Mouse (Mus musculus): ENCODE data around the gene Pnkd. TPM values are rescaled to one million over a fixed set of nuclear protein-coding genes. Genes with fewer than 3 reads are reported as not detected.

The Pnkd gene
- total and polyA plus RNA-seq, 3 experiments, result 45.5 to 318 (median 154) TPM

- Histone ChIP-seq H3K36me3 (replicated peaks in 1 of 2; ENCODE audit: control insufficient read depth in 1 of 2, insufficient read depth in 1 of 2, low read length in 1 of 2) (peaks cover 0 to 20% of the 10 kb centered on the region in 2 experiments), H3K4me1 (ENCODE audit: control insufficient read depth in 1 of 2, insufficient read depth in 2 of 2) (peaks cover 59 to 90% of the 10 kb centered on the region in 2 experiments), H3K4me2 (ENCODE audit: insufficient read depth, low read depth, poor library complexity, severe bottlenecking) (no peak overlapping the region), H3K27ac (ENCODE audit: insufficient read depth, low read depth) (peak overlapping the region; percentile 87), H3K9me3 (replicated peaks; ENCODE audit: low read length) (no peaks in the 10 kb centered on the region), H3K9ac (ENCODE audit: insufficient read depth, low read depth) (no peak overlapping the region), H3K79me2 (replicated peaks; ENCODE audit: control insufficient read depth, extremely low read depth, insufficient read depth, poor library complexity, severe bottlenecking) (no peaks in the 10 kb centered on the region), H3K4me3 (replicated peaks in 1 of 3; ENCODE audit: low read depth in 2 of 3, low read length in 2 of 3, poor library complexity in 1 of 3) (no peak overlapping the region), H3K27me3 (replicated peaks) (no peaks in the 10 kb centered on the region)
- TF ChIP-seq ZNF384 (IDR thresholded peaks at IDR 0.05; ENCODE audit: low read depth, low read length), result 0 out of 2 replicates have a peak, but pooled peaks have one; percentile 34
- TF ChIP-seq NRF1 (IDR thresholded peaks at IDR 0.05; ENCODE audit: low read depth, low read length), result no peak
- no peak for TF ChIP-seq GABPA (IDR thresholded peaks at IDR 0.05; ENCODE audit: insufficient replicate concordance, low read depth, low read length)
- peak; percentile 66; the same call in 1 of the 2 replicates for TF ChIP-seq MAZ (IDR thresholded peaks at IDR 0.05; ENCODE audit: low read depth, low read length)
- 0 out of 2 replicates have a peak, but pooled peaks have one; percentile 1 for TF ChIP-seq ETS1 (conservative IDR thresholded peaks at IDR 0.05; ENCODE audit: low read depth, low read length)
- TF ChIP-seq CHD2 (IDR thresholded peaks at IDR 0.05; ENCODE audit: low read length), result peak; percentile 44; the same call in 1 of the 2 replicates
- TF ChIP-seq CHD1 (IDR thresholded peaks at IDR 0.05; ENCODE audit: low read depth, low read length), result 0 out of 2 replicates have a peak, but pooled peaks have one; percentile 58
- dilution Hi-C loops (cut with MboI; ENCODE audit: extremely low pct_ligation_motif_present, extremely low pct_unique_long_range_greater_than_20kb, low sequenced_read_pairs), result no loop called here
- in situ Hi-C loops (cut with MboI; ENCODE audit: low pct_ligation_motif_present, low pct_unique_long_range_greater_than_20kb, low sequenced_read_pairs), result no loop called here
- DNase-seq (ENCODE audit: extremely low read depth), result no peak
Measured at GRCm38 (mm10) chr1:74380484-74380883, 95.8 kb downstream of the Pnkd start.

GRCm38 (mm10) chr1:74381588-74382021 lies 96.9 kb downstream of the Pnkd start:
- peaks cover 50 to 82% of the 10 kb centered on the region in 2 experiments for H3K4me1 ChIP-seq (ENCODE audit: control insufficient read depth in 1 of 2, insufficient read depth in 2 of 2)
- DNase-seq (ENCODE audit: extremely low read depth), result peak; percentile 86
- H3K9me3 ChIP-seq (replicated peaks; ENCODE audit: low read length), result no peaks in the 10 kb centered on the region
- peak overlapping the region; percentile 20 to 46 (median 23) for H3K4me3 ChIP-seq (replicated peaks in 1 of 3; ENCODE audit: low read depth in 2 of 3, low read length in 2 of 3, poor library complexity in 1 of 3)
- in situ Hi-C loops (cut with MboI; ENCODE audit: low pct_ligation_motif_present, low pct_unique_long_range_greater_than_20kb, low sequenced_read_pairs) (no loop called here), dilution Hi-C loops (cut with MboI; ENCODE audit: extremely low pct_ligation_motif_present, extremely low pct_unique_long_range_greater_than_20kb, low sequenced_read_pairs) (no loop called here)
- peak overlapping the region; percentile 43; the same call in 1 of the 2 replicates for H3K9ac ChIP-seq (ENCODE audit: insufficient read depth, low read depth)
- TF ChIP-seq TBP (conservative IDR thresholded peaks at IDR 0.05; ENCODE audit: low read depth, low read length), result peak; percentile 38; the same call in 1 of the 2 replicates
- TF ChIP-seq ETS1 (conservative IDR thresholded peaks at IDR 0.05; ENCODE audit: low read depth, low read length), result peak; percentile 77
- peak; percentile 31; the same call in 1 of the 2 replicates for TF ChIP-seq RCOR1 (conservative IDR thresholded peaks at IDR 0.05; ENCODE audit: low read depth, low read length)
- peak; percentile 61 for TF ChIP-seq JUN (IDR thresholded peaks at IDR 0.05; ENCODE audit: insufficient read depth, low read depth, low read length)
- TF ChIP-seq MAFK (IDR thresholded peaks at IDR 0.05; ENCODE audit: insufficient replicate concordance, low read length), result no peak
- TF ChIP-seq ELF1 (IDR thresholded peaks at IDR 0.05; ENCODE audit: low read depth, low read length), result peak; percentile 84
- TF ChIP-seq SIN3A (IDR thresholded peaks at IDR 0.05; ENCODE audit: low read length), result peak; percentile 85
- TF ChIP-seq TCF12 (IDR thresholded peaks at IDR 0.05; ENCODE audit: low read depth, low read length), result peak; percentile 57; the same call in 1 of the 2 replicates
- TF ChIP-seq JUND (conservative IDR thresholded peaks at IDR 0.05; ENCODE audit: low read depth, low read length), result peak; percentile 62
- TF ChIP-seq ZC3H11A (IDR thresholded peaks at IDR 0.05; ENCODE audit: low read depth, low read length), result no peak
- TF ChIP-seq IRF4 (IDR thresholded peaks at IDR 0.05; ENCODE audit: low read depth, low read length), result peak; percentile 12; the same call in 1 of the 2 replicates
- TF ChIP-seq MEF2A (IDR thresholded peaks at IDR 0.05; ENCODE audit: borderline replicate concordance, low read depth, low read length), result peak; percentile 72
- TF ChIP-seq POLR2A (IDR thresholded peaks at IDR 0.05; ENCODE audit: low read depth, low read length), result peak; percentile 59
- peak; percentile 55 for TF ChIP-seq USF1 (IDR thresholded peaks at IDR 0.05; ENCODE audit: low read depth, low read length)
- TF ChIP-seq UBTF (IDR thresholded peaks at IDR 0.05; ENCODE audit: low read depth, low read length), result no peak
- peak; percentile 69; the same call in 1 of the 2 replicates for TF ChIP-seq MAZ (IDR thresholded peaks at IDR 0.05; ENCODE audit: low read depth, low read length)
- peak; percentile 79 for TF ChIP-seq EP300 (IDR thresholded peaks at IDR 0.05; ENCODE audit: low read length)
- TF ChIP-seq SMC3 (IDR thresholded peaks at IDR 0.05; ENCODE audit: low read depth, low read length), result no peak
- TF ChIP-seq BHLHE40 (IDR thresholded peaks at IDR 0.05; ENCODE audit: low read depth, low read length), result peak; percentile 77
- TF ChIP-seq ZMIZ1 (IDR thresholded peaks at IDR 0.05; ENCODE audit: low read depth, low read length), result no peak
- TF ChIP-seq MXI1 (IDR thresholded peaks at IDR 0.05; ENCODE audit: low read depth, low read length), result 0 out of 2 replicates have a peak, but pooled peaks have one; percentile 57
- 0 out of 2 replicates have a peak, but pooled peaks have one; percentile 47 for TF ChIP-seq NELFE (IDR thresholded peaks at IDR 0.05; ENCODE audit: low read depth, low read length)
- peaks cover 0 to 23% of the 10 kb centered on the region in 2 experiments for H3K36me3 ChIP-seq (replicated peaks in 1 of 2; ENCODE audit: control insufficient read depth in 1 of 2, insufficient read depth in 1 of 2, low read length in 1 of 2)
- peak overlapping the region; percentile 98 for H3K27ac ChIP-seq (ENCODE audit: insufficient read depth, low read depth)
- H3K79me2 ChIP-seq (replicated peaks; ENCODE audit: control insufficient read depth, extremely low read depth, insufficient read depth, poor library complexity, severe bottlenecking), result no peaks in the 10 kb centered on the region
- H3K4me2 ChIP-seq (ENCODE audit: insufficient read depth, low read depth, poor library complexity, severe bottlenecking), result peak overlapping the region; percentile 59
- H3K27me3 ChIP-seq (replicated peaks), result no peaks in the 10 kb centered on the region
